Mouse (Mus musculus) spleen, adult 2 months (tissue): ENCODE data around the gene Zfp668.

Experiments
- CTCF ChIP-seq: fragments of 200-500 bp; IDR thresholded peaks from 2 replicates; pipeline ENCODE4 v1.5.1; 2011; ENCODE audit warnings: mild to moderate bottlenecking, inconsistent platforms; ENCODE audit not compliant: insufficient read depth, insufficient read length, insufficient replicate concordance; ENCODE audit errors: extremely low read depth
- POLR2A ChIP-seq: fragments of 200-500 bp; IDR thresholded peaks from 2 replicates; pipeline ENCODE4 v1.6.1; 2011; ENCODE audit warnings: low read depth, low read length, inconsistent platforms

DNA sequence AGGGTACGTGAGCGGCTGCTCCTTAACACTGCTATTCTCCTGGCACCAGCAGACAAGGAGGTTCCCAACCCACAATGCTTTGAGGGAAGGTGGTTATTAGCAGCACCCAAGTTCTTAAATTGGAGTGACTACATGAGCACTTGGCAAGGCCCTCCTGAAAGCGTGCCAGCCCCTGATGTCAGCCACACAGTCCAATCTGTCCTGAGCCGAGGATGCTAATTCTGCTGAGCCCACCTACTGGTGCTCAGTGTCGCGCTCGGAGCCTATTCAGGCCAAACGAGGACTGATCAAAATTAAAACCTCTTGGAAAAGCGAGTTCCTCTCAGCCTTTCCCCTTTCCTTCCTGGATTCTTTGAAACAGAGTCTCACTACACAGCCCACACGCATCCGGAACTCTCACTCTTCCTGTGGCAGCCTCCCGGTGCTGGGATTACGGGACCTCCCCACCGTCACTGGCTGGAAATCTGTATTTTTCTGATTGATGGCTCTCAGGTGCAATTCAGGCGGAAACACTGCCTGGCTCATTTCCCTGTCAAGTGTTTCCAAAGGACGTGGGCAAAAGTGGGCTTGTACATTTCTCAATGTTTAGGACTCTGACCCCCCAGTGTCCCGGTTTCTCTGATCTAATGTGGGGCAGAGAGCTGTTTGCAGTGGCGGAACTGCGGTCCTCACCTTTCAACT is 62.2 kb downstream of the Zfp668 start:
- no peak for TF ChIP-seq POLR2A
- no peak for TF ChIP-seq CTCF
